In genomic region chr13:9684153-9684923, GRCm38 (mm10) we compare ENCODE assay signal across 19 mouse cellular contexts.
A peak's percentile ranks its signal among the peaks of the same experiment; 100 is the strongest.
DNase-seq lines count a peak whose midpoint lies in the region; ATAC-seq and TF ChIP-seq lines count a peak whose summit lies in the region.
"Had no signal": no experiment of that assay in that cellular context is flagged by ENCODE, and none has a peak within 500 bp of the region (broad histone marks: within the 10 kb centered on the region; RNA-seq: fewer than 3 reads in every experiment).

No protein-coding gene starts in this region.

- H3K4me3 ChIP-seq in heart, embryonic 10.5 days: no peak overlapping the region
- H3K4me3 ChIP-seq in lung, postnatal 0 days (ENCODE audit: low read depth, low read length): no peak overlapping the region
- no peak overlapping the region for H3K4me3 ChIP-seq in kidney, adult 2 months (ENCODE audit: insufficient read depth, low read depth, low read length)
- H3K4me3 ChIP-seq: embryonic facial prominence, embryonic 13.5 days; forebrain, embryonic 10.5 days; heart, adult 2 months; limb, embryonic 12.5 days; neural tube, embryonic 13.5 days had no signal

- intact Hi-C loops in heart, postnatal 10 days (cut with DNase I): loop anchor here (5.0 kb wide), 1 partner anchor 163 kb away; no protein-coding TSS in a partner anchor

- TF ChIP-seq POLR2A in kidney, adult 2 months (IDR thresholded peaks at IDR 0.05; ENCODE audit: low read depth, low read length): no peak

- no peaks in the 10 kb centered on the region for H3K4me1 ChIP-seq in heart, embryonic 10.5 days
- H3K4me1 ChIP-seq in lung, postnatal 0 days (ENCODE audit: insufficient read depth, low read depth, low read length): no peaks in the 10 kb centered on the region
- H3K4me1 ChIP-seq in kidney, adult 2 months (ENCODE audit: control insufficient read depth, insufficient read depth, low read length): no peaks in the 10 kb centered on the region
- H3K4me1 ChIP-seq: embryonic facial prominence, embryonic 13.5 days; forebrain, embryonic 10.5 days; limb, embryonic 12.5 days; neural tube, embryonic 13.5 days had no signal

- H3K27ac ChIP-seq in heart, embryonic 10.5 days: no peak overlapping the region
- no peak overlapping the region for H3K27ac ChIP-seq in lung, postnatal 0 days (ENCODE audit: low read length)
- H3K27ac ChIP-seq in kidney, adult 2 months (ENCODE audit: insufficient read depth, low read depth, low read length): no peak overlapping the region
- H3K27ac ChIP-seq: embryonic facial prominence, embryonic 13.5 days; forebrain, embryonic 10.5 days; heart, adult 2 months; limb, embryonic 12.5 days; liver, embryonic 14.5 days; neural tube, embryonic 13.5 days had no signal

- DNase-seq in heart, embryonic 10.5 days (ENCODE audit: low spot score): peak; percentile 66
- DNase-seq in heart, postnatal 10 days: no peak
- peak; percentile 89 for DNase-seq in brain, adult 2 months (ENCODE audit: low read depth, low spot score)
- DNase-seq in cerebellum, adult 18-20 months: peak; percentile 63 to 74
- peak; percentile 59 to 72 for DNase-seq in layer of hippocampus, adult 18-20 months (ENCODE audit: low spot score in 2 of 2)
- no peak for DNase-seq in kidney, postnatal 14 days
- no peak for DNase-seq in lung, postnatal 0 days (ENCODE audit: low spot score)
- no peak for DNase-seq in kidney, adult 2 months
- DNase-seq: adrenal gland, postnatal 36 days; B cell, adult 2 months; heart, adult 2 months; heart, postnatal 14 days; thymus, adult 2 months had no signal

- no peaks in the 10 kb centered on the region for H3K9me3 ChIP-seq in heart, embryonic 10.5 days
- H3K9me3 ChIP-seq in lung, postnatal 0 days (ENCODE audit: low read length): no peaks in the 10 kb centered on the region
- H3K9me3 ChIP-seq: embryonic facial prominence, embryonic 13.5 days; forebrain, embryonic 10.5 days; limb, embryonic 12.5 days; neural tube, embryonic 13.5 days had no signal

- 91% methylated on average over 11 of the region's 11 CpGs for WGBS in heart, embryonic 10.5 days
- WGBS in lung, postnatal 0 days: 95% methylated on average over 11 of the region's 11 CpGs
- 95% methylated on average over 11 of the region's 11 CpGs for WGBS in kidney, adult 2 months

- no peak for TF ChIP-seq EP300 in lung, postnatal 0 days (IDR thresholded peaks at IDR 0.05)

- no peak for TF ChIP-seq CTCF in lung, postnatal 0 days (IDR thresholded peaks at IDR 0.05)
- no peak for TF ChIP-seq CTCF in kidney, adult 2 months (conservative IDR thresholded peaks at IDR 0.05; ENCODE audit: insufficient read depth, insufficient read length, low read depth, low read length)

- H3K4me2 ChIP-seq in lung, postnatal 0 days (replicated peaks; ENCODE audit: low read depth, low read length): no peak overlapping the region
- H3K4me2 ChIP-seq: embryonic facial prominence, embryonic 13.5 days; limb, embryonic 12.5 days; neural tube, embryonic 13.5 days had no signal

- H3K27me3 ChIP-seq in heart, embryonic 10.5 days (ENCODE audit: insufficient read depth, poor library complexity, severe bottlenecking): no peaks in the 10 kb centered on the region
- H3K27me3 ChIP-seq in lung, postnatal 0 days (replicated peaks; ENCODE audit: insufficient read depth, low read length): no peaks in the 10 kb centered on the region
- no peaks in the 10 kb centered on the region for H3K27me3 ChIP-seq in kidney, adult 2 months (replicated peaks; ENCODE audit: control insufficient read depth, insufficient read depth, low read length)
- H3K27me3 ChIP-seq: embryonic facial prominence, embryonic 13.5 days; limb, embryonic 12.5 days; neural tube, embryonic 13.5 days; Patski had no signal

- no peak overlapping the region for H3K9ac ChIP-seq in lung, postnatal 0 days (replicated peaks; ENCODE audit: low read depth)
- H3K9ac ChIP-seq: embryonic facial prominence, embryonic 13.5 days; limb, embryonic 12.5 days; liver, embryonic 14.5 days; neural tube, embryonic 13.5 days had no signal

- ATAC-seq in lung, postnatal 0 days: no peak
- ATAC-seq: Patski had no signal

- peaks cover 78% of the 10 kb centered on the region for H3K36me3 ChIP-seq in heart, embryonic 10.5 days
- H3K36me3 ChIP-seq in lung, postnatal 0 days (ENCODE audit: insufficient read depth, low read length): peaks cover 45% of the 10 kb centered on the region
- no peaks in the 10 kb centered on the region; the same call in none of the 2 replicates for H3K36me3 ChIP-seq in kidney, adult 2 months (ENCODE audit: control insufficient read depth, insufficient read depth, low read length)

Comparison
In these comparisons a context has a peak if more than half of its experiments do, and no peak if none do; other contexts are left out.
1. DNase-seq: peak in heart, embryonic 10.5 days (single experiment), brain, adult 2 months (single experiment), cerebellum, adult 18-20 months (2 of 2) and layer of hippocampus, adult 18-20 months (2 of 2); none in heart, postnatal 10 days (0 of 2), kidney, postnatal 14 days (single experiment), lung, postnatal 0 days (single experiment) and kidney, adult 2 months (single experiment).